Comparison of ENCODE assay signal across 9 mouse cellular contexts in the genomic region with DNA sequence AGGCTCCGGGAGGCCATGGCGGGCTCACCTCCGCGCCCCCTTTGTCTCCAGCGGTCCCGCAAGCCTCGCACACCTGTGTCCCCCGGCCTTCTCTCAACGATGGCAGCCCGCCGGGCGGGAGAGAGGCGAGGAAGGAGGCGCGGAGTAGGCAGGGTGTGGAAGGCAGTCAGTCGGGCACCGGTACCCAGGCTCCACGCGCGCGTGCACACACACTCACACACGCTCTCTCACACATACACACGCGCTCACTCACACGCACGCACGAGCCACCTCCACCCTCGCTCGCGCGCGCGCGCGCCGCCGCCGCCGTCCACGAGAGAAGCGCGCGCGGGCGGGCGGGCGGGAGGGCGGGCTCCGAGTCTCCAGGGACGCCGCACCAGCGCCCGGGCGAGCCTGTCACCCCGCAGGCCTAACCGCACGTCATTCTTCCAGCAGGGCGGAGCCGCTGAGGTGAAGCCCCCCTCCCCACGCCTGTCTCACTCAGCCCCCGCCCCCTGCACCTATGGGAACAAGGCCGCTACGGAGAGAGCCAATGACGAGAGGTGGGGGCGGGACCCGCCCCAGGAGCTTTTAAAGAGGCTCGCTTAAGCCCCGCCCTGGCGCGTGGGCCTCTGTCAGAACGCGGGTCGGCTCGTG. TPM values are rescaled to one million over a fixed set of nuclear protein-coding genes. Genes with fewer than 3 reads are reported as not detected.
DNase-seq lines count a peak whose midpoint lies in the region; ATAC-seq and TF ChIP-seq lines count a peak whose summit lies in the region.
"Had no signal": no experiment of that assay in that cellular context is flagged by ENCODE, and none has a peak within 500 bp of the region (broad histone marks: within the 10 kb centered on the region; RNA-seq: fewer than 3 reads in every experiment).

Gene Rundc3b, minus strand, starts transcription at position 357 of the 636 bp plus-strand sequence.

- ATAC-seq in forebrain, embryonic 13.5 days = peak; percentile 99
- peak; percentile 99 for ATAC-seq in heart, postnatal 0 days (ENCODE audit: insufficient read depth, low read depth)
- peak; percentile 90 for ATAC-seq in liver, embryonic 14.5 days (ENCODE audit: insufficient read depth)
- ATAC-seq in neural tube, embryonic 11.5 days (ENCODE audit: insufficient read depth, low FRiP score, low TSS enrichment) = peak; percentile 99
- peak; percentile 98 for ATAC-seq in stomach, embryonic 16.5 days (ENCODE audit: insufficient read depth, low FRiP score)

- H3K27me3 ChIP-seq in forebrain, embryonic 13.5 days = no peaks in the 10 kb centered on the region
- H3K27me3 ChIP-seq in heart, postnatal 0 days (ENCODE audit: control insufficient read depth, insufficient read depth, low read length) = no peaks in the 10 kb centered on the region
- H3K27me3 ChIP-seq in liver, embryonic 14.5 days (ENCODE audit: control insufficient read depth, insufficient read depth, low read length) = peaks cover 20% of the 10 kb centered on the region
- H3K27me3 ChIP-seq in neural tube, embryonic 11.5 days (ENCODE audit: control insufficient read depth, insufficient read depth, low read length) = no peaks in the 10 kb centered on the region
- no peaks in the 10 kb centered on the region for H3K27me3 ChIP-seq in stomach, embryonic 16.5 days (ENCODE audit: control insufficient read depth, insufficient read depth, low read length)

- H3K27ac ChIP-seq in forebrain, embryonic 13.5 days = peak within 1 kb of the TSS; percentile 86
- no peak within 1 kb of the TSS for H3K27ac ChIP-seq in heart, postnatal 0 days (ENCODE audit: low read depth)
- H3K27ac ChIP-seq in liver, embryonic 14.5 days = no peak within 1 kb of the TSS
- peak within 1 kb of the TSS; percentile 79 for H3K27ac ChIP-seq in neural tube, embryonic 11.5 days (ENCODE audit: low read depth, low read length)
- peak within 1 kb of the TSS; percentile 38; the same call in 1 of the 2 replicates for H3K27ac ChIP-seq in stomach, embryonic 16.5 days (ENCODE audit: low read length)

- peak within 1 kb of the TSS; percentile 91 for H3K9ac ChIP-seq in forebrain, embryonic 13.5 days
- peak within 1 kb of the TSS; percentile 58 for H3K9ac ChIP-seq in heart, postnatal 0 days (replicated peaks; ENCODE audit: low read depth, low read length)
- H3K9ac ChIP-seq in liver, embryonic 14.5 days (replicated peaks) = 0 out of 2 replicates have a peak within 1 kb of the TSS, but pooled peaks have one; percentile 9
- H3K9ac ChIP-seq in neural tube, embryonic 11.5 days (ENCODE audit: low read length) = peak within 1 kb of the TSS; percentile 82
- H3K9ac ChIP-seq in stomach, embryonic 16.5 days (ENCODE audit: low read length) = peak within 1 kb of the TSS; percentile 77

- TF ChIP-seq EP300 in heart, postnatal 0 days (IDR thresholded peaks at IDR 0.05; ENCODE audit: low read depth) = no peak
- TF ChIP-seq EP300 in liver, embryonic 14.5 days (IDR thresholded peaks at IDR 0.05; ENCODE audit: low read depth) = no peak

- peak within 1 kb of the TSS; percentile 74 for H3K4me2 ChIP-seq in forebrain, embryonic 13.5 days
- H3K4me2 ChIP-seq in heart, postnatal 0 days (ENCODE audit: low read depth, low read length) = peak within 1 kb of the TSS; percentile 99
- H3K4me2 ChIP-seq in liver, embryonic 14.5 days (ENCODE audit: low read depth) = peak within 1 kb of the TSS; percentile 82
- peak within 1 kb of the TSS; percentile 93 for H3K4me2 ChIP-seq in neural tube, embryonic 11.5 days (ENCODE audit: low read depth)
- peak within 1 kb of the TSS; percentile 99 for H3K4me2 ChIP-seq in stomach, embryonic 16.5 days (ENCODE audit: low read depth, low read length)

- peak within 1 kb of the TSS; percentile 90 for H3K4me3 ChIP-seq in forebrain, embryonic 13.5 days
- peak within 1 kb of the TSS; percentile 79 for H3K4me3 ChIP-seq in heart, postnatal 0 days (ENCODE audit: low read depth, low read length)
- H3K4me3 ChIP-seq in liver, embryonic 14.5 days (ENCODE audit: insufficient read depth in 1 of 2, low read depth in 2 of 2, low read length in 2 of 2) = peak within 1 kb of the TSS; percentile 62 to 64
- H3K4me3 ChIP-seq in neural tube, embryonic 11.5 days (ENCODE audit: low read depth, low read length) = peak within 1 kb of the TSS; percentile 86
- H3K4me3 ChIP-seq in stomach, embryonic 16.5 days (replicated peaks; ENCODE audit: low read length) = peak within 1 kb of the TSS; percentile 86

- WGBS in forebrain, embryonic 13.5 days = under 1% methylated on average over 39 of the region's 74 CpGs
- under 1% methylated on average over 50 of the region's 74 CpGs for WGBS in heart, postnatal 0 days
- whole genome bisulfite sequencing in liver, embryonic 14.5 days (ENCODE audit: insufficient replicate concordance) = 1% methylated on average over 74 of the region's 74 CpGs
- under 1% methylated on average over 65 of the region's 74 CpGs for WGBS in neural tube, embryonic 11.5 days
- under 1% methylated on average over 54 of the region's 74 CpGs for WGBS in stomach, embryonic 16.5 days

- DNase-seq in CD4-positive helper T cell, adult 2 months (ENCODE audit: low read depth, low spot score) = peak; percentile 97
- DNase-seq in c-Kit-positive CD71-positive TER-119-negative erythroid progenitor cells, embryonic 14.5 days (ENCODE audit: low read depth) = peak; percentile 58
- DNase-seq in heart, postnatal 0 days (ENCODE audit: low spot score) = peak; percentile 86
- peak; percentile 91 to 92 for DNase-seq in kidney, postnatal 36 days
- DNase-seq in liver, embryonic 14.5 days (ENCODE audit: low read depth in 3 of 3, low spot score in 3 of 3) = peak; percentile 39 to 47 (median 41)
- DNase-seq in neural tube, embryonic 11.5 days (ENCODE audit: low spot score) = peak; percentile 94

- H3K4me1 ChIP-seq in forebrain, embryonic 13.5 days = no peaks in the 10 kb centered on the region
- peaks cover 6% of the 10 kb centered on the region; the same call in 1 of the 2 replicates for H3K4me1 ChIP-seq in heart, postnatal 0 days (ENCODE audit: control insufficient read depth, insufficient read depth)
- H3K4me1 ChIP-seq in liver, embryonic 14.5 days (replicated peaks; ENCODE audit: control insufficient read depth in 2 of 2, insufficient read depth in 2 of 2, low read length in 1 of 2) = no peaks in the 10 kb centered on the region
- no peaks in the 10 kb centered on the region for H3K4me1 ChIP-seq in neural tube, embryonic 11.5 days (ENCODE audit: control insufficient read depth, insufficient read depth, low read length)
- no peaks in the 10 kb centered on the region for H3K4me1 ChIP-seq in stomach, embryonic 16.5 days (ENCODE audit: control insufficient read depth, insufficient read depth, low read length)

- no peaks in the 10 kb centered on the region for H3K9me3 ChIP-seq in forebrain, embryonic 13.5 days (replicated peaks)
- H3K9me3 ChIP-seq in heart, postnatal 0 days (replicated peaks; ENCODE audit: control insufficient read depth, low read length) = no peaks in the 10 kb centered on the region
- no peaks in the 10 kb centered on the region for H3K9me3 ChIP-seq in liver, embryonic 14.5 days (ENCODE audit: control insufficient read depth, low read length)
- H3K9me3 ChIP-seq in neural tube, embryonic 11.5 days (ENCODE audit: control insufficient read depth, low read length) = no peaks in the 10 kb centered on the region
- H3K9me3 ChIP-seq in stomach, embryonic 16.5 days (replicated peaks; ENCODE audit: control insufficient read depth, low read length) = no peaks in the 10 kb centered on the region

- TF ChIP-seq CTCF in heart, postnatal 0 days (IDR thresholded peaks at IDR 0.05; ENCODE audit: low read depth) = no peak
- TF ChIP-seq CTCF in liver, embryonic 14.5 days (IDR thresholded peaks at IDR 0.05; ENCODE audit: low read depth) = no peak

- no peaks in the 10 kb centered on the region for H3K36me3 ChIP-seq in forebrain, embryonic 13.5 days (ENCODE audit: poor library complexity, severe bottlenecking)
- no peaks in the 10 kb centered on the region for H3K36me3 ChIP-seq in heart, postnatal 0 days (replicated peaks; ENCODE audit: control insufficient read depth, insufficient read depth, low read length)
- no peaks in the 10 kb centered on the region for H3K36me3 ChIP-seq in liver, embryonic 14.5 days (replicated peaks; ENCODE audit: control insufficient read depth, insufficient read depth, low read depth)
- H3K36me3 ChIP-seq in neural tube, embryonic 11.5 days (ENCODE audit: control insufficient read depth, insufficient read depth, low read length) = no peaks in the 10 kb centered on the region
- no peaks in the 10 kb centered on the region for H3K36me3 ChIP-seq in stomach, embryonic 16.5 days (ENCODE audit: control insufficient read depth, insufficient read depth, low read length)
- H3K36me3 ChIP-seq: G1E had no signal

RNA-seq across cellular contexts. Expression of gene Rundc3b, which starts in this region (rescaled TPM):
- polyA plus RNA-seq in forebrain, embryonic 13.5 days (2015; fragmentation: Nextera tagmentation; extraction: Ambion mirVana) = 16.9 and 18.8 TPM in 2 replicates
- 0.12 and 0.88 TPM in 2 replicates for total RNA-seq in heart, postnatal 0 days (2014; rRNA removed; ENCODE audit: low replicate concordance)
- 0.40 and 0.44 TPM in 2 replicates for polyA plus RNA-seq in heart, postnatal 0 days (2015; fragmentation: Nextera tagmentation; extraction: Ambion mirVana)
- 0.06 and 0.10 TPM in 2 replicates for polyA plus RNA-seq in liver, embryonic 14.5 days (2012; rRNA removed)
- 0.06 and 0.13 TPM in 2 replicates for polyA plus RNA-seq in liver, embryonic 14.5 days (2014; fragmentation: Nextera tagmentation; extraction: Ambion mirVana)
- 13.6 and 16.2 TPM in 2 replicates for polyA plus RNA-seq in neural tube, embryonic 11.5 days (2014; fragmentation: Nextera tagmentation; extraction: Ambion mirVana)
- polyA plus RNA-seq in stomach, embryonic 16.5 days (2015; fragmentation: Nextera tagmentation; extraction: Ambion mirVana) = 1.7 and 2.0 TPM in 2 replicates

Comparison
In these comparisons a context has a peak if more than half of its experiments do, and no peak if none do; other contexts are left out.
1. Peak in DNase-seq, ATAC-seq, H3K4me3 ChIP-seq, H3K9ac ChIP-seq and H3K4me2 ChIP-seq in heart, postnatal 0 days; RNA of the gene not detected or under 1 TPM.
2. Peak in DNase-seq, ATAC-seq, H3K4me3 ChIP-seq, H3K9ac ChIP-seq and H3K4me2 ChIP-seq in liver, embryonic 14.5 days; RNA of the gene not detected or under 1 TPM.
3. DNase-seq: peak in every context shown above with its lines; median percentile 97 in CD4-positive helper T cell, adult 2 months; 94 in neural tube, embryonic 11.5 days; 92 in kidney, postnatal 36 days; 86 in heart, postnatal 0 days; 58 in c-Kit-positive CD71-positive TER-119-negative erythroid progenitor cells, embryonic 14.5 days; 41 in liver, embryonic 14.5 days.
4. H3K27ac ChIP-seq: peak in forebrain, embryonic 13.5 days (single experiment), neural tube, embryonic 11.5 days (single experiment) and stomach, embryonic 16.5 days (single experiment); none in heart, postnatal 0 days (single experiment) and liver, embryonic 14.5 days (single experiment).
5. H3K9ac ChIP-seq: peak in every context shown above with its lines; median percentile 91 in forebrain, embryonic 13.5 days; 82 in neural tube, embryonic 11.5 days; 77 in stomach, embryonic 16.5 days; 58 in heart, postnatal 0 days; 9 in liver, embryonic 14.5 days.
6. Peak in every context shown above with its lines, with median percentiles within 50 percentile points of each other: ATAC-seq, H3K4me2 ChIP-seq and H3K4me3 ChIP-seq.